Mouse (Mus musculus) stomach, postnatal 0 days (tissue): ENCODE measurements at regions not wholly inside any gene's neighbourhood (a gene's known extent, or its start where the extent isn't known, plus 50 kb on each side); places are given as distances from the start of the nearest gene placed in this dataset.

Experiments
- ATAC-seq: fragments of 200-750 bp; cut with Nextera tagmentation; 2 replicates; pipeline ENCODE4 v1.8.0; 2017; ENCODE audit not compliant: low FRiP score, low TSS enrichment
- DNase-seq: peaks from one replicate; pipeline ENCODE4 v3.0.0-alpha.2; 2016; ENCODE audit warnings: low spot score
- H3K27ac ChIP-seq: fragments of 300-500 bp; sonication (generic); replicated peaks from 2 replicates; pipeline ENCODE4 v1.5.1; 2014; ENCODE audit warnings: mild to moderate bottlenecking, control low read depth
- H3K27me3 ChIP-seq: fragments of 300-500 bp; sonication (generic); 2 replicates; pipeline ENCODE4 v1.6.1; 2014; ENCODE audit warnings: low read length; ENCODE audit not compliant: control insufficient read depth, insufficient read depth
- H3K36me3 ChIP-seq: fragments of 300-500 bp; sonication (generic); 2 replicates; pipeline ENCODE4 v1.6.1; 2014; ENCODE audit warnings: low read length, mixed read lengths; ENCODE audit not compliant: control insufficient read depth, insufficient read depth
- H3K4me1 ChIP-seq: fragments of 300-500 bp; sonication (generic); replicated peaks from 2 replicates; pipeline ENCODE4 v1.6.1; 2014; ENCODE audit warnings: antibody characterized with exemption; ENCODE audit not compliant: control insufficient read depth, insufficient read depth
- H3K4me2 ChIP-seq: fragments of 300-500 bp; sonication (generic); replicated peaks from 2 replicates; pipeline ENCODE4 v1.6.1; 2014; ENCODE audit warnings: low read depth, mild to moderate bottlenecking, control low read depth, moderate library complexity
- H3K4me3 ChIP-seq: fragments of 300-500 bp; sonication (generic); 2 replicates; pipeline ENCODE4 v1.5.1; 2014; ENCODE audit warnings: low read depth, low read length, control low read depth
- H3K9ac ChIP-seq: fragments of 300-500 bp; sonication (generic); 2 replicates; pipeline ENCODE4 v1.6.1; 2014; ENCODE audit warnings: mild to moderate bottlenecking, low read length, control low read depth, mixed read lengths
- H3K9me3 ChIP-seq: fragments of 300-500 bp; sonication (generic); 2 replicates; pipeline ENCODE4 v1.6.1; 2016; ENCODE audit warnings: low read length; ENCODE audit not compliant: control insufficient read depth
- CTCF ChIP-seq: IDR thresholded peaks from 2 replicates; pipeline ENCODE4 v1.5.1; 2016; ENCODE audit warnings: antibody characterized with exemption, low read depth, mild to moderate bottlenecking, moderate library complexity
- EP300 ChIP-seq: optimal IDR thresholded peaks from 2 replicates; pipeline ENCODE3; 2016; ENCODE audit warnings: antibody characterized with exemption
- WGBS: fragments of 180-500 bp; shearing (Covaris S2); extraction: QIAGEN DNeasy Blood & Tissue Kit; methylation state at CpG from one replicate; pipeline ENCODE4 v1.1.7; 2014; 5-methylcytosine and 5-hydroxymethylcytosine counted together

DNA sequence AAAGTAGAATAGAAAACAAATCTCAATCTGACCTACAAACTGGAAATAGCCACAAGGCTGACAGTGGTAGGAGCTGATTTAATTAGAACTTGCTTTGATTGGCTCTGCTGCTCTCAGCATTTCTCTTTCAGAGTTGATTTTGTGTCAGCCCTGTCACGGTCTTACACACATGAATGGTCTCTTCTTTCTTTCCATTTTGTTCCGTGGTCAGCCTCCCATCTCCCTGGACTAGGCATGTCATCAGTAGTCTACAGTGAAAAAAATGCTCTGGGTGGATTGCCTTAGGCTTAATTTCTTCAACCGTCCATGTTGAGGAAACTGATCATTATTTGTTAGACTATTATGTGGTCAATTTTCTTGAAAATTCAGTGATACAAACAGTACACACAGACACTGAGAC, 285.0 kb downstream of the Nup35 start:
- Histone ChIP-seq H3K4me2 (no peak overlapping the region), H3K4me3 (no peak overlapping the region), H3K4me1 (no peaks in the 10 kb centered on the region), H3K9me3 (no peaks in the 10 kb centered on the region), H3K9ac (no peak overlapping the region), H3K36me3 (no peaks in the 10 kb centered on the region), H3K27ac (no peak overlapping the region), H3K27me3 (no peaks in the 10 kb centered on the region)
- ATAC-seq (no peak), DNase-seq (no peak)
- 80% methylated on average over 3 of the region's 3 CpGs for WGBS
- TF ChIP-seq EP300 (no peak), CTCF (no peak)

DNA sequence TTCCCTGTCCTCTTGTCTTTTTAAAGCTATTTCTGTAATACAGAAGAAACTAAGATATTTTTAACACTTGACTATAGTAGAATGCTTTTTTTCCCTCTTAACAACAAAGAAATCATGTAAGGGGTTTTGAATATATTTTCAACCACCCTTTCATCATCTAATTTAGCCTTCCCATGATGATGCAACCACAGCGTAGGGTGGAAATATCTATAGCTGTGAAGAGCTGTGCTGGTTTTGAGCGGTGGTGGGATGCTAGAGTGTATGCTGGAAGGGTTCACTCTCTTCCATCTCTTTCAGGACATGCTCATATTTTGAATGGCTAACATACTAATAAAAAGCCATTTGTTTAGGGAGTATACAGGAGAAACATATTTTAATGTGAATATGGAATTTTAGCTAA, 296.4 kb downstream of the Nup35 start:
- Histone ChIP-seq H3K4me1 (no peaks in the 10 kb centered on the region), H3K9me3 (no peaks in the 10 kb centered on the region), H3K27me3 (no peaks in the 10 kb centered on the region), H3K4me3 (no peak overlapping the region), H3K36me3 (no peaks in the 10 kb centered on the region), H3K27ac (no peak overlapping the region), H3K4me2 (no peak overlapping the region), H3K9ac (no peak overlapping the region)
- 88% methylated on average over 2 of the region's 2 CpGs for WGBS
- no peak for TF ChIP-seq CTCF
- no peak for TF ChIP-seq EP300
- no peak for ATAC-seq
- no peak for DNase-seq

DNA sequence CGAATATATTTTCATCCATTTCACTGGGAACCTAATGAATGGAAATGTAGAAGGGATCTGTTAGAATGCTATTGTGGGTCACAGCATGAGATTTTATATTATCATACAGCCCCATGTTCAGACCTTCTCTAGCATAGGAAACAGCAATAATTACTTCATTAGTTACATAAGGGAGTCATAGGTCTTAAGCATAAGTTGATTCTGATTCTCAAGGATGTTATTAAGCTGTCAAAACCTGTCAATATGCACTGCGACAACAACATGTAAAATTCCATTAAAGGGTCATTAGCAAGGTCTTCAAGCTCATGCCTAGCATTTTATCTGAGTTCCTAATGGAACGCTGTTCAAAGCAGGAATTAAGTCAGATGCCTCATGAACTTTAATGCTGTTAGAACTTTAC, 328.5 kb downstream of the Nup35 start:
- H3K4me1 ChIP-seq: no peaks in the 10 kb centered on the region
- no peak overlapping the region for H3K4me3 ChIP-seq
- no peaks in the 10 kb centered on the region for H3K27me3 ChIP-seq
- no peaks in the 10 kb centered on the region for H3K9me3 ChIP-seq
- WGBS: 79% methylated on average over 3 of the region's 3 CpGs
- TF ChIP-seq CTCF (no peak), EP300 (no peak)
- no peak overlapping the region for H3K27ac ChIP-seq
- H3K9ac ChIP-seq: no peak overlapping the region
- H3K4me2 ChIP-seq: no peak overlapping the region
- ATAC-seq (no peak), DNase-seq (no peak)
- no peaks in the 10 kb centered on the region for H3K36me3 ChIP-seq

DNA sequence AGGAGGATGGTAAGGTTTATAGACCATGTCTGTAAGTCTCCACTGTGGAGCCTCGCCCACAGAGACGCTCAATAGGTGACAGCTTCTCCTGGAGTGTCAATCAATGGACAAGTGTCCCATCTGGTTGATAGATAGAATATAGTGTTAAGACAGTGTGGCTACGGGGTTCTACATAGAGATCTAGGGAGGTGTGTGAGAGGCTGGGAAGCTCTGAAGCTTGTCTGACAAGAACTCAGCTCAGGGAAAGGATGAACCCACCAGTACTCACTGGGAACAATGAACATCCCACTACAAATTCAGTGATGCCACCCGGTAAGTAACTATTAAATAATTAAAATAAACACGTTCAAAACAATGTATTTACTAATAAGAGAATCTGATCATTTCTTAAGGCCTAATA, 349.7 kb downstream of the Nup35 start:
- H3K9ac ChIP-seq: no peak overlapping the region
- H3K4me1 ChIP-seq: no peaks in the 10 kb centered on the region
- no peak overlapping the region for H3K27ac ChIP-seq
- H3K4me2 ChIP-seq: no peak overlapping the region
- DNase-seq (no peak), ATAC-seq (no peak)
- WGBS: 81% methylated on average over 5 of the region's 5 CpGs
- TF ChIP-seq EP300: no peak
- no peak for TF ChIP-seq CTCF
- no peak overlapping the region for H3K4me3 ChIP-seq
- H3K9me3 ChIP-seq: no peaks in the 10 kb centered on the region
- H3K36me3 ChIP-seq: no peaks in the 10 kb centered on the region
- no peaks in the 10 kb centered on the region for H3K27me3 ChIP-seq

DNA sequence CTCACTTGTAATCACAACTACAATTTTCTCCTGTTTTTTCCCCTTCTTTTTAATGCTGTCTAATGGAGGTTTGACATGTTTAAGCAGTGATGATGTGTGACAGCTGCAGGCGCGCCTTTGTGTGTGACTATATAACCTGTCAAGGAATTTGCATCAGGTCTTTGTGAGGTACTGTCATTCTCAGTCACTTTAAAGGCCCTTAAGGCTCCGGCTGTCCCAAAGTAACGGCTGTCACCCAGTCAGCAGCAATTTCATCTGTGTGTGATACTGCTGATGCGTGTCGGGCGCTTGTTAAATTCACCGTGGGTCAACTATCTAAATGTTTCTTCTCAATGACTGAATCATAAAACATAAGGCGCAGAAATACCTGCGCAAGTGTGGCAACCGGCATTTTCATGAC, 350.2 kb downstream of the Nup35 start:
- H3K4me1 ChIP-seq: no peaks in the 10 kb centered on the region
- no peak overlapping the region for H3K27ac ChIP-seq
- TF ChIP-seq CTCF (no peak), EP300 (no peak)
- no peaks in the 10 kb centered on the region for H3K36me3 ChIP-seq
- H3K9me3 ChIP-seq: no peaks in the 10 kb centered on the region
- no peak overlapping the region for H3K4me2 ChIP-seq
- no peak for ATAC-seq
- no peak overlapping the region for H3K4me3 ChIP-seq
- no peak for DNase-seq
- WGBS: 85% methylated on average over 11 of the region's 11 CpGs
- H3K9ac ChIP-seq: no peak overlapping the region
- no peaks in the 10 kb centered on the region for H3K27me3 ChIP-seq

DNA sequence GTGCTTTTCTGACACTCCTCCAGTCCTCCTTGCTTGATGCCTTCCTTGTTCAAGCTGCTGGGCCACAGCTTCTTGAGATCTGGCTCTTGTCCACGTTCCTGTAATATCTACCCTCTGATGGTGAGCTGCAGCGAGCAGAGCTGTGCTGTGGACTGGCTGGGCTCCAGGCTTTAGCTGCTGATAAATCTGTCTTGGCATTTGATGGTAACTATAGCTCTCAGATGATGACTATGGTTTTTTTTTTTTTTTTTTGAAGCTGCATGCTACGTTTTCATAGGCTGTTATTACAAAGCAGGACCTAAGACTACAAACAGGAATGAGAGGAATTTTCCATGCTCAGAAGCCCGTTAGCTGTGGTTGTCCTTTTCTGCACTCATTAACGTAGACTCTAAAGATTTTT, 352.3 kb downstream of the Nup35 start:
- TF ChIP-seq EP300: no peak
- no peak for TF ChIP-seq CTCF
- no peak overlapping the region for H3K4me2 ChIP-seq
- no peaks in the 10 kb centered on the region for H3K27me3 ChIP-seq
- H3K27ac ChIP-seq: no peak overlapping the region
- H3K36me3 ChIP-seq: no peaks in the 10 kb centered on the region
- no peaks in the 10 kb centered on the region for H3K4me1 ChIP-seq
- H3K4me3 ChIP-seq: no peak overlapping the region
- DNase-seq (peak; percentile 17), ATAC-seq (no peak)
- H3K9ac ChIP-seq: no peak overlapping the region
- no peaks in the 10 kb centered on the region for H3K9me3 ChIP-seq
- 29% methylated on average over 5 of the region's 5 CpGs for WGBS
